Mouse (Mus musculus) left cerebral cortex, postnatal 10 days (tissue): Measurements from ENCODE around the gene Kif7. TPM values are rescaled to one million over a fixed set of nuclear protein-coding genes. Genes with fewer than 3 reads are reported as not detected.

Experiments used
- DNase-seq, 2 experiments: peaks; one replicate each; pipeline ENCODE4 v3.0.0; 2021 to 2022; ENCODE audit warnings: low spot score in 2 of 2, mixed read lengths in 1 of 2; ENCODE audit errors: extremely low spot score in 1 of 2
- intact Hi-C: fragments of 180-260 bp; cut with DNase I; formaldehyde crosslinking; loops from one replicate; pipeline ENCODE4 v1.15.1; 2025
- total RNA-seq, 2 experiments: library from RNA; stranded (reverse); gene quantifications; 2 replicates each; pipeline ENCODE4 v1.2.3; 2021

Gene Kif7
- total RNA-seq, 2 experiments from 2014 or later, result 2.3 to 2.5 TPM

DNA sequence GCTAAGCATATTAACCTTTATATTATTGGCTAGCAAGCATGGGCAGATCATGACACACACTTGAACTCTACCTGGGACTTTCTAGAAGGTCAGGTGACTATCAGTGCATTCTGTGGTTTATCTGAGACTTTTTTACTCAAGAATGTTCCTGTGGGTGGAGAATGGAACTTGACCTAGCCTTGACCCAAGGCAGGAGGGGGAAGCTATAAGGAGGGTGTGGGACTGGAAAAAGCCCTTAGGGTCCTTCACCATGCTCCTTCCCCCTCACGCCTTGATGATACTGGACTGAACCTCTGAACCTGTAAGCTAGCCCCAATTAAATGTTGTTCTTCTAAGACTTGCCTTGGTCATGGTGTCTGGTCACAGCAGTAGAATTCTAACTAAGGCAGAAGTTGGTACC lies 61.3 kb downstream of the Kif7 start:
- no peak for DNase-seq
- intact Hi-C loops, result no loop called here

DNA sequence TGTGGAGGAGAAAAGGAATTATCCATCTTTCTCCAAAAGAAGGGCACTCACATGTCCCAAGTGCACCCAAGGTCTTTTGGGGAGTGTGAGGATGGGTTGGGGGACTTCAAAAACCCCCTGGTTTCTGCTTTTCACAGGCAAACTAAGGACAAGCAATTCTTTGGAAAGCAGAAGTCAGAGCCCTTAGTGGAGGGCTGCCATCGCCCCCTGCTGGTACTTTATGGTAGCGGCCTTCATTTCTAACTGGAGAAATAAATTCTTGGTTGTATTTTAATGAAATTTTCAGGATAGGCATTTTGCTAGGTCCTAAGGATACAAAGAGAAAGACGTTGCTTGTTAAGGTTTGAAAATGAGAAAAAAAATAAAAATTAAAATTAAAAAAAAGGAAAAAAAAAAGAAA lies 66.5 kb downstream of the Kif7 start:
- intact Hi-C loops, result loop anchor here (5.0 kb wide), 1 partner anchor 37 kb away; no protein-coding TSS in a partner anchor
- DNase-seq, result peak; percentile 34 to 66

Other genes starting within 250 kb of the Kif7 start
- gene Polg, start 249.4 kb downstream of the Kif7 start, total RNA-seq, result 10 to 100 TPM; 85.9 to 88.7 TPM
- gene Rhcg, start 98.1 kb downstream of the Kif7 start, total RNA-seq, result 1 to 10 TPM; 1.5 to 3.2 TPM
- gene Ticrr, start 55.5 kb downstream of the Kif7 start, total RNA-seq, result 1 to 10 TPM in 1 of 2 experiments, under 1 TPM in 1; 0.77 to 1.0 TPM
- gene Plin1, start 17.2 kb upstream of the Kif7 start, total RNA-seq, result not detected
- 1 to 10 TPM; 9.0 to 9.8 TPM for gene Pex11a, start 27.4 kb upstream of the Kif7 start, total RNA-seq
- gene Wdr93, start 27.4 kb upstream of the Kif7 start, total RNA-seq, result under 1 TPM in 1 of 2 experiments, not detected in 1; 0.34 TPM
- gene Mesp1, start 78.1 kb upstream of the Kif7 start, total RNA-seq, result 1 to 10 TPM in 1 of 2 experiments, under 1 TPM in 1; 0.36 to 1.1 TPM
- gene Mesp2, start 95.0 kb upstream of the Kif7 start, total RNA-seq, result 1 to 10 TPM; 1.4 to 2.6 TPM
- 1 to 10 TPM; 7.0 to 7.8 TPM for gene Anpep, start 145.3 kb upstream of the Kif7 start, total RNA-seq
- gene Ap3s2, start 204.9 kb upstream of the Kif7 start, total RNA-seq, result 10 to 100 TPM; 48.9 to 50.0 TPM
- gene Arpin, start 219.6 kb upstream of the Kif7 start, total RNA-seq, result 10 to 100 TPM in 1 of 2 experiments, 1 to 10 TPM in 1; 9.8 to 11.2 TPM